Mouse (Mus musculus): ENCODE data around the gene Fchsd2.

- TF ChIP-seq POLR2A (IDR thresholded peaks at IDR 0.05; ENCODE audit: borderline replicate concordance, extremely low read depth, low read depth, low read length) (no peak), CTCF (IDR thresholded peaks at IDR 0.05; ENCODE audit: insufficient read depth, low read length) (no peak)
These were observed 238.1 kb downstream of the Fchsd2 start for GRCm38 (mm10) chr7:101330841-101331173.
